Mouse (Mus musculus) ES-Bruce4 (cell line): ENCODE data around the gene N4bp1.

ENCODE experiments used
- CTCF ChIP-seq: IDR thresholded peaks from one replicate; pipeline ENCODE4 v1.8.1; 2011; ENCODE audit warnings: low read depth, low read length
- POLR2A ChIP-seq: IDR thresholded peaks from one replicate; pipeline ENCODE4 v1.8.1; 2011; ENCODE audit warnings: low read length; ENCODE audit not compliant: insufficient read depth

DNA sequence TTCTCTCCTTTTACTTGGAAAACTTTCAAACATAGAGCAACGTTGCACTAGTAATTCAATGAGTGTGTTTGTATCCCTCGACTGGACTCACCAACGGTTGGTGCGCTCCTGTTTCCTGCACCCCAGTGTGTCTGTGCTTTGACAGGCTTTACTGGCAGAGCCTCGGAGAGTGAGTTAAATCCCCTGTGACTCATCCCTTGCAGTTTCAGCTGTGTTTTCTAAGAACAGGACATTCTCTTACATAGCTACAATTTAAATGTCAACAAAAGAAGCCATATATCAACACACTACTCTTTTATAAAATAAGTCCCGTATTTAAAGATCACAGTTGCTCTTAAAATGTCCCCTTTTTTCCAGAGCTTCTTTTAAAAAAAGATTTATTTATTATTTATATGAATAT is 65.6 kb downstream of the N4bp1 start:
- TF ChIP-seq POLR2A (no peak), CTCF (no peak)
